Mouse (Mus musculus): ENCODE results near the gene Fam161b. TPM values are rescaled to one million over a fixed set of nuclear protein-coding genes. Genes with fewer than 3 reads are reported as not detected.

The Fam161b gene
- total RNA-seq, 4 experiments from 2014 or later: 9.8 to 13.2 (median 11.0) TPM

Other genes with a start within 250 kb of the Fam161b start
- 1 to 10 TPM; 6.2 to 7.8 (median 7.0) TPM for gene Dnal1, start 247.5 kb downstream of the Fam161b start, total RNA-seq (2022)
- under 1 TPM in 2 of 4 experiments, not detected in 2; 0.11 TPM for gene Pnma1, start 213.3 kb downstream of the Fam161b start, total RNA-seq (2022)
- 10 to 100 TPM; 13.1 to 17.5 (median 14.5) TPM for gene Elmsan1, start 143.0 kb downstream of the Fam161b start, total RNA-seq (2022)
- 100 to 1,000 TPM; 216 to 264 (median 243) TPM for gene Ptgr2, start 76.6 kb downstream of the Fam161b start, total RNA-seq (2022)
- 10 to 100 TPM; 18.9 to 20.2 (median 19.5) TPM for gene Zfp410, start 45.0 kb downstream of the Fam161b start, total RNA-seq (2022)
- 100 to 1,000 TPM in 2 of 4 experiments, 10 to 100 TPM in 2; 99.6 to 103 (median 101) TPM for gene Coq6, start 176 bp downstream of the Fam161b start, total RNA-seq (2022)
- gene Entpd5, start 47.2 kb upstream of the Fam161b start, total RNA-seq (2022): 100 to 1,000 TPM in 1 of 4 experiments, 10 to 100 TPM in 3; 69.5 to 108 (median 85.9) TPM
- gene Bbof1, start 47.2 kb upstream of the Fam161b start, total RNA-seq (2022): 1 to 10 TPM in 3 of 4 experiments, under 1 TPM in 1; 0.92 to 2.3 (median 1.4) TPM
- gene Rnf113a2, start 55.4 kb upstream of the Fam161b start, total RNA-seq (2022): 10 to 100 TPM in 2 of 4 experiments, 1 to 10 TPM in 2; 9.4 to 12.7 (median 11.1) TPM
- gene Aldh6a1, start 89.2 kb upstream of the Fam161b start, total RNA-seq (2022): 100 to 1,000 TPM; 220 to 268 (median 246) TPM
- 10 to 100 TPM; 11.2 to 13.4 (median 12.9) TPM for gene Lin52, start 89.6 kb upstream of the Fam161b start, total RNA-seq (2022)
- gene Vsx2, start 207.9 kb upstream of the Fam161b start, total RNA-seq (2022): not detected